Comparison of ENCODE assay signal across 8 mouse cellular contexts in the genomic region with DNA sequence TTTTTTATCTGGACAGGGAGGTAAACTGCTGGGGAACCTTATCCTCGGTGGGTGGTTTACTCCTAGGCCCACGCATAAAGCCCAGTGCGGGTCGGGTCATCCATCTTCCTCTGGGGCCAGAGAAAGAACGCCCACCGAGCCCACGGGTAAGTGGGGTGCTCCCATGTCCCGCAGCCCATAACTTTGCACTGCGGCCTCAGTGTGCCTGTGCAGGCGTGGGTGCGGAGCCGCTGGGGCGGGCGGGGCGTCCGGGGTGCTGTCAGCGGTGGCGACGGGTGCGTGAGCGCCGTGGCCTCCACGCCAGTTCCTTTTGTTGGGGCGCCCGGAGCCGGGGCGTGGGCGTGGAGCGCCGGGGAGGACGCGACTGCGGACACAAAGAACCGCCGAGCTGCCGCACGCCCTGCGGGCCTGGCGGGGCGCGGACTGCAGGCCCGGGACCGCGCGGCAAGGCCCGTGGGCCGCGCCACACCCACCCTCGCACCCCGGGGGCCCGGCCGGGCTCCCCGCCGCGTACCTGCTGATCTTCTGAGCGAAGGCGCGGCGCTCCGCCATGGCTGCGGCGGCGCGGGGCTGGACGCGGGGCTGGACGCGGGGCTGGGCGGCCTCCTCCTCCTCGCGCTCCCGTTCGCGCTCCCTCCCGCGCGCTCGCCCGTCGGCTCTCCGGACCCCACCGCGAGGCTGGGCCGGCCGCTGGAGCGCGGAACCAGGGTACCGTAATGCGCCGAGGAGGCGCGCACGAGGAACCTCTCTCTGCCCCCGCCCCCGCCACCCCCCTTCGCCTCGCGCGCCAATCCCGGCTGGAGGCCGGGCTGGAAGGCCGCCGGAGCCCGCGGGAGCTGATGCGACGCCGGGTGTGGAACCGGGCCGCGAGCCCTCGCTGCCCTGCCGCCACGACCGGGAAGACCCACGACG. TPM values are rescaled to one million over a fixed set of nuclear protein-coding genes. Genes with fewer than 3 reads are reported as not detected.
DNase-seq lines count a peak whose midpoint lies in the region; ATAC-seq lines count a peak whose summit lies in the region.

A gene (minus strand): TSS at position 705 of the 912 bp plus-strand sequence.

- no peaks in the 10 kb centered on the region for H3K27me3 ChIP-seq in limb, embryonic 13.5 days
- no peaks in the 10 kb centered on the region for H3K27me3 ChIP-seq in midbrain, embryonic 14.5 days (ENCODE audit: control insufficient read depth, insufficient read depth, low read length)

- peaks cover 50% of the 10 kb centered on the region for H3K4me1 ChIP-seq in limb, embryonic 13.5 days
- H3K4me1 ChIP-seq in midbrain, embryonic 14.5 days (ENCODE audit: control insufficient read depth, insufficient read depth, low read length), result peaks cover 33% of the 10 kb centered on the region

- peak within 1 kb of the TSS; percentile 94 for H3K9ac ChIP-seq in limb, embryonic 13.5 days
- H3K9ac ChIP-seq in midbrain, embryonic 14.5 days (replicated peaks; ENCODE audit: low read length), result peak within 1 kb of the TSS; percentile 99

- no peaks in the 10 kb centered on the region for H3K9me3 ChIP-seq in limb, embryonic 13.5 days
- no peaks in the 10 kb centered on the region for H3K9me3 ChIP-seq in midbrain, embryonic 14.5 days (ENCODE audit: control insufficient read depth, low read length)

- peak within 1 kb of the TSS; percentile 97 for H3K4me3 ChIP-seq in limb, embryonic 13.5 days
- H3K4me3 ChIP-seq in midbrain, embryonic 14.5 days (replicated peaks; ENCODE audit: low read depth, low read length), result peak within 1 kb of the TSS; percentile 98

- H3K27ac ChIP-seq in limb, embryonic 13.5 days, result peak within 1 kb of the TSS; percentile 80
- peak within 1 kb of the TSS; percentile 96 for H3K27ac ChIP-seq in midbrain, embryonic 14.5 days (replicated peaks; ENCODE audit: low read depth, low read length)

- no peaks in the 10 kb centered on the region for H3K36me3 ChIP-seq in limb, embryonic 13.5 days
- no peaks in the 10 kb centered on the region for H3K36me3 ChIP-seq in midbrain, embryonic 14.5 days (ENCODE audit: control insufficient read depth, insufficient read depth, low read length)

- ATAC-seq in erythroblast, adult 5-6 weeks (replicated peaks; ENCODE audit: low FRiP score, poor library complexity, severe bottlenecking), result 0 out of 2 replicates have a peak, but pooled peaks have one; percentile 35
- peak; percentile 91 for ATAC-seq in limb, embryonic 13.5 days (ENCODE audit: low FRiP score, low read depth)
- peak; percentile 94 for ATAC-seq in midbrain, embryonic 14.5 days (ENCODE audit: low FRiP score, low TSS enrichment)

- peak; percentile 86 for DNase-seq in 3134 (ENCODE audit: extremely low read depth, insufficient read length, low spot score)
- peak; percentile 72 for DNase-seq in brain, embryonic 18.5 days (ENCODE audit: low read depth, low spot score)
- DNase-seq in heart, adult 9 months (ENCODE audit: low spot score in 2 of 2), result peak; percentile 74 to 77
- peak; percentile 75 for DNase-seq in kidney, adult 9 months
- DNase-seq in midbrain, embryonic 14.5 days, result peak; percentile 95
- peak; percentile 50 to 74 for DNase-seq in spleen, postnatal 10 days (ENCODE audit: low spot score in 2 of 2)

- WGBS in limb, embryonic 13.5 days, result under 1% methylated on average over 97 of the region's 117 CpGs
- under 1% methylated on average over 102 of the region's 117 CpGs for WGBS in midbrain, embryonic 14.5 days

- H3K4me2 ChIP-seq in limb, embryonic 13.5 days (replicated peaks), result peak within 1 kb of the TSS; percentile 68
- peak within 1 kb of the TSS; percentile 76 for H3K4me2 ChIP-seq in midbrain, embryonic 14.5 days (ENCODE audit: low read length)

RNA-seq across cellular contexts. Expression of the gene that starts here (rescaled TPM):
- 1.3 and 11.7 TPM in 2 replicates for total RNA-seq in erythroblast, adult 5-6 weeks (2015; ENCODE audit: low replicate concordance)
- total RNA-seq in erythroblast, adult 5-6 weeks (2017; ENCODE audit: low replicate concordance), result 3.1 and 10.9 TPM in 2 replicates
- polyA plus RNA-seq in limb, embryonic 13.5 days (2015; fragmentation: Nextera tagmentation; extraction: Ambion mirVana), result 67.1 and 70.4 TPM in 2 replicates
- 78.5 and 115 TPM in 2 replicates for polyA plus RNA-seq in midbrain, embryonic 14.5 days (2014; fragmentation: Nextera tagmentation; extraction: Ambion mirVana)

Comparison
In these comparisons a context has a peak if more than half of its experiments do, and no peak if none do; other contexts are left out.
1. Peak in every context shown above with its lines: DNase-seq, ATAC-seq, H3K4me3 ChIP-seq and H3K27ac ChIP-seq.
2. ATAC-seq: peak in every context shown above with its lines; median percentile 94 in midbrain, embryonic 14.5 days; 91 in limb, embryonic 13.5 days; 35 in erythroblast, adult 5-6 weeks.